Mouse (Mus musculus) MEL (cell line): ENCODE measurements around the gene Abhd18. TPM values are rescaled to one million over a fixed set of nuclear protein-coding genes. Genes with fewer than 3 reads are reported as not detected.
"Not testable (repeated sequence)": the region's sequence is repeated elsewhere in the genome, so short reads cannot be mapped to it uniquely, and the experiment has no call there.

Experiments
- DNase-seq: peaks from one replicate; pipeline ENCODE4 v3.0.0; 2011; ENCODE audit warnings: low read depth, low spot score
- H3K27ac ChIP-seq: 2 replicates; pipeline ENCODE4 v1.5.1; 2012; ENCODE audit warnings: low read depth, mild to moderate bottlenecking, control low read depth, low read length, moderate library complexity; ENCODE audit not compliant: control insufficient read depth
- H3K27me3 ChIP-seq, 2 experiments: fragments of 150-350 bp in 1 of 2; sonication (generic) in 1 of 2; 2 replicates each; pipeline ENCODE4 v1.6.1; 2012; ENCODE audit warnings: low read length in 2 of 2, mild to moderate bottlenecking in 2 of 2, improper control_type of control experiment in 1 of 2, moderate library complexity in 1 of 2; ENCODE audit not compliant: insufficient read depth in 2 of 2, control insufficient read depth in 1 of 2
- H3K36me3 ChIP-seq, 2 experiments: 2 replicates each; pipeline ENCODE4 v1.6.1; 2012 to 2014; ENCODE audit warnings: low read length in 2 of 2, improper control_type of control experiment in 1 of 2, inconsistent platforms in 1 of 2, mild to moderate bottlenecking in 1 of 2; ENCODE audit not compliant: insufficient read depth in 2 of 2, control insufficient read depth in 1 of 2
- H3K4me1 ChIP-seq, 2 experiments: fragments of 150-350 bp in 1 of 2; sonication (generic) in 1 of 2; 2 replicates each; pipeline ENCODE4 v1.6.1; 2012; ENCODE audit warnings: low read length in 2 of 2, improper control_type of control experiment in 1 of 2, mild to moderate bottlenecking in 1 of 2; ENCODE audit not compliant: insufficient read depth in 2 of 2, control insufficient read depth in 1 of 2
- H3K4me3 ChIP-seq, 2 experiments: fragments of 150-350 bp in 1 of 2; sonication (generic) in 1 of 2; 2 replicates each; pipeline ENCODE4 v1.5.1; 2012; ENCODE audit warnings: low read depth in 2 of 2, low read length in 2 of 2, mild to moderate bottlenecking in 2 of 2, moderate library complexity in 2 of 2, control low read depth in 1 of 2, improper control_type of control experiment in 1 of 2; ENCODE audit not compliant: control insufficient read depth in 1 of 2, insufficient read depth in 1 of 2
- H3K79me2 ChIP-seq: 2 replicates; pipeline ENCODE4 v1.6.1; 2012; ENCODE audit warnings: mild to moderate bottlenecking, low read length, moderate library complexity; ENCODE audit not compliant: control insufficient read depth, poor library complexity, insufficient read depth
- H3K9ac ChIP-seq: 2 replicates; pipeline ENCODE4 v1.6.1; 2012; ENCODE audit warnings: low read depth, mild to moderate bottlenecking, control low read depth, low read length, moderate library complexity; ENCODE audit not compliant: control insufficient read depth, poor library complexity, severe bottlenecking
- H3K9me3 ChIP-seq: fragments of 150-350 bp; sonication (generic); replicated peaks from 2 replicates; pipeline ENCODE4 v1.6.1; 2012; ENCODE audit warnings: mild to moderate bottlenecking, low read length, improper control_type of control experiment, moderate library complexity; ENCODE audit not compliant: insufficient read depth
- CHD2 ChIP-seq: IDR thresholded peaks from 2 replicates; pipeline ENCODE4 v1.6.1; 2011; ENCODE audit warnings: low read length, improper control_type of control experiment
- CTCF ChIP-seq, 3 experiments: IDR thresholded peaks in 2 of 3; conservative IDR thresholded peaks in 1 of 3; 2 replicates each; pipeline ENCODE4 v1.5.1; 2011 to 2012; ENCODE audit warnings: low read length in 3 of 3, low read depth in 2 of 3, mild to moderate bottlenecking in 2 of 3, improper control_type of control experiment in 1 of 3, inconsistent platforms in 1 of 3, mixed read lengths in 1 of 3, moderate library complexity in 1 of 3; ENCODE audit not compliant: control insufficient read depth in 1 of 3, insufficient read depth in 1 of 3, poor library complexity in 1 of 3, severe bottlenecking in 1 of 3
- ELF1 ChIP-seq: IDR thresholded peaks from 2 replicates; pipeline ENCODE4 v1.6.1; 2014; ENCODE audit warnings: low read depth, mild to moderate bottlenecking, inconsistent platforms, low read length, improper control_type of control experiment, moderate library complexity
- ETS1 ChIP-seq: IDR thresholded peaks from 2 replicates; pipeline ENCODE4 v1.6.1; 2012; ENCODE audit warnings: low read depth, mild to moderate bottlenecking, inconsistent platforms, low read length, improper control_type of control experiment, moderate library complexity
- GATA1 ChIP-seq: IDR thresholded peaks from 2 replicates; pipeline ENCODE4 v1.6.1; 2011; ENCODE audit warnings: low read depth, low read length, improper control_type of control experiment
- HCFC1 ChIP-seq: IDR thresholded peaks from 2 replicates; pipeline ENCODE4 v1.6.1; 2012; ENCODE audit warnings: low read depth, mild to moderate bottlenecking, inconsistent platforms, low read length, improper control_type of control experiment, moderate library complexity
- KAT2A ChIP-seq: conservative IDR thresholded peaks from 2 replicates; pipeline ENCODE4 v1.6.1; 2012; ENCODE audit warnings: low read depth, low read length, improper control_type of control experiment, inconsistent platforms
- MAX ChIP-seq: IDR thresholded peaks from 2 replicates; pipeline ENCODE4 v1.6.1; 2011; ENCODE audit warnings: low read length, improper control_type of control experiment
- MXI1 ChIP-seq: IDR thresholded peaks from 2 replicates; pipeline ENCODE4 v1.6.1; 2011; ENCODE audit warnings: mild to moderate bottlenecking, low read depth, low read length, improper control_type of control experiment
- MYC ChIP-seq: IDR thresholded peaks from 2 replicates; pipeline ENCODE4 v1.6.1; 2011; ENCODE audit warnings: low read depth, mild to moderate bottlenecking, low read length, improper control_type of control experiment, moderate library complexity
- NELFE ChIP-seq: IDR thresholded peaks from 2 replicates; pipeline ENCODE4 v1.6.1; 2011; ENCODE audit warnings: low read depth, low read length, improper control_type of control experiment
- NRF1 ChIP-seq: IDR thresholded peaks from 2 replicates; pipeline ENCODE4 v1.6.1; 2014; ENCODE audit warnings: low read depth, mild to moderate bottlenecking, inconsistent platforms, low read length, improper control_type of control experiment, moderate library complexity; ENCODE audit not compliant: poor library complexity, insufficient read depth, severe bottlenecking
- POLR2A ChIP-seq, 2 experiments: IDR thresholded peaks; 2 replicates each; pipeline ENCODE4 v1.6.1; 2011 to 2012; ENCODE audit warnings: low read length in 2 of 2, mild to moderate bottlenecking in 2 of 2, control low read depth in 1 of 2, improper control_type of control experiment in 1 of 2, low read depth in 1 of 2, moderate library complexity in 1 of 2; ENCODE audit not compliant: control insufficient read depth in 1 of 2, insufficient read depth in 1 of 2, poor library complexity in 1 of 2
- POLR2AphosphoS2 ChIP-seq: IDR thresholded peaks from 2 replicates; pipeline ENCODE4 v1.6.1; 2011; ENCODE audit warnings: low read length, improper control_type of control experiment
- SIN3A ChIP-seq: IDR thresholded peaks from 2 replicates; pipeline ENCODE4 v1.6.1; 2012; ENCODE audit warnings: low read length, improper control_type of control experiment, inconsistent platforms
- TBP ChIP-seq: IDR thresholded peaks from 2 replicates; pipeline ENCODE4 v1.8.0; 2011; ENCODE audit warnings: low read depth, low read length, improper control_type of control experiment
- TCF12 ChIP-seq: IDR thresholded peaks from 2 replicates; pipeline ENCODE4 v1.6.1; 2014; ENCODE audit warnings: low read depth, mild to moderate bottlenecking, inconsistent platforms, low read length, improper control_type of control experiment, moderate library complexity
- USF1 ChIP-seq: IDR thresholded peaks from 2 replicates; pipeline ENCODE4 v1.6.1; 2014; ENCODE audit warnings: low read depth, mild to moderate bottlenecking, inconsistent platforms, low read length, improper control_type of control experiment, moderate library complexity
- polyA plus RNA-seq, 2 experiments: library from polyadenylated mRNA; stranded (reverse) in 1 of 2; unstranded in 1 of 2; fragments of >175 nt in 1 of 2; fragments of >200 nt in 1 of 2; gene quantifications; 2 replicates each; pipeline versions ENCODE4 v1.2.1 to v1.2.4; 2012; ENCODE audit warnings: low replicate concordance in 2 of 2, low read depth in 1 of 2; ENCODE audit not compliant: insufficient read length in 2 of 2, insufficient read depth in 1 of 2, missing spikeins in 1 of 2
- total RNA-seq: library from RNA; depleted of rRNA; stranded (reverse); fragments of 300-350 nt; gene quantifications from 2 replicates; pipeline ENCODE4 v1.2.3, GENCODE M21; 2012

The Abhd18 gene
- total and polyA plus RNA-seq, 3 experiments, result 1.3 to 3.6 TPM; not detected in 1

DNA sequence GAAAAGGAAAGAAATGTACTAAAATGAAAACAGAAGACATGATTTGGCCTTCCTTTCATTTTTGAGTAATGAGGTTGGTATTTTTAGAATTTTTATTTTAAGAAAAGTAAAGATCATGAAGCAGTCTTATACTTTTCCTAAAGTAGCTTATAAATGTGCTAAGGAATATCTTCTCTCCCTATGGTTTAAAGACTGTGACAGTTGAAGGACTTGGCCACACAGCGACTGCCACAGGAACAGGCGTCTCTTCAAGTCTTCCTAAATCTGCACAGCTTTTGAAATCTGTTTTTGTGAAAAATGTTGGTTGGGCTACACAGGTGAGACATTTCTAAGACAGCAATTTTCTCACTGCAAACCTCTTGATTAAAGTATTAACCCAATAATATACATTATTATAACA lies 33.5 kb upstream of the Abhd18 start (continued):
- no peak for TF ChIP-seq MYC
- TF ChIP-seq USF1, result no peak
- no peak for TF ChIP-seq KAT2A
- TF ChIP-seq GATA1, result no peak
- TF ChIP-seq, all 39 proteins: peak for 0

DNA sequence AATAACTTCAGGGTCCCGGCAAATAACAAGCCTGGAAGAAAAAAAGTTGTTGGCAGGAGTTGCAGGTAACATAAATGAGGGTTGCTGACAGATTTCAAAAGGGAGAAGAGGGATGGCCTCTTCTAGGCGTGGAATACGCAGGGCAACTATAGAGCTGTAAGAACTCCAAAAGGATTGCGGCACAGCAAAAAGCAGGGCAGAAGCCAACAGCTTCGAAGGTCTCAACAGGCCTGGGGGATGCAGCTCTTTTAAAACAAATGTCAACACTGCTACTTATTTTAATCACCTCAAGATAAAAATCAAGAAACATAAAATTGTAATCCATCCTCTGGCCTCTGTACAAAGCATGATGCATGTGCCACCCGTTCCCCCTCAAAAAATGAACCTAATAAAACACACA lies 1.2 kb upstream of the Abhd18 start:
- H3K4me3 ChIP-seq, result peak overlapping the region; percentile 25 to 78; a peak in 2 of 4 replicates
- not testable (repeated sequence) for H3K79me2 ChIP-seq, H3K27me3 ChIP-seq, H3K4me1 ChIP-seq, H3K27ac ChIP-seq, H3K9me3 ChIP-seq, H3K36me3 ChIP-seq
- DNase-seq, result peak; percentile 28
- H3K9ac ChIP-seq, result peak overlapping the region; percentile 86

GRCm38 (mm10) chr3:40846473-40846956 lies 255 bp upstream of the Abhd18 start, which contains the start of gene Mfsd8:
Mfsd8 (minus strand) TSS chr3:40846886.
- not testable (repeated sequence) for H3K79me2 ChIP-seq, H3K4me1 ChIP-seq, H3K27me3 ChIP-seq, H3K36me3 ChIP-seq, H3K9me3 ChIP-seq
- peak within 1 kb of the TSS; percentile 71 for H3K27ac ChIP-seq
- peak within 1 kb of the TSS; percentile 86 for H3K9ac ChIP-seq
- peak within 1 kb of the TSS; percentile 81 to 91 for H3K4me3 ChIP-seq
- peak; percentile 98 for DNase-seq
- TF ChIP-seq TCF12, result peak; percentile 11; the same call in 1 of the 2 replicates
- peak; percentile 93 for TF ChIP-seq CHD2
- TF ChIP-seq ELF1, result peak; percentile 84
- TF ChIP-seq MXI1, result peak; percentile 89
- 0 out of 2 replicates have a peak, but pooled peaks have one; percentile 9 for TF ChIP-seq MAX
- TF ChIP-seq ETS1, result 0 out of 2 replicates have a peak, but pooled peaks have one; percentile 17
- TF ChIP-seq TBP, result 0 out of 2 replicates have a peak, but pooled peaks have one; percentile 37
- TF ChIP-seq POLR2A (IDR thresholded peaks at IDR 0.05; ENCODE audit: control insufficient read depth in 1 of 2, insufficient read depth in 1 of 2, low read depth in 1 of 2, low read length in 2 of 2, poor library complexity in 1 of 2), result peak; percentile 54 to 68; a peak in 3 of 4 replicates
- TF ChIP-seq POLR2AphosphoS2, result 0 out of 2 replicates have a peak, but pooled peaks have one; percentile 23
- TF ChIP-seq SIN3A, result peak; percentile 57; the same call in 1 of the 2 replicates
- peak; percentile 78 for TF ChIP-seq NRF1
- TF ChIP-seq HCFC1, result peak; percentile 78
- peak; percentile 59 for TF ChIP-seq NELFE
- TF ChIP-seq CTCF (IDR thresholded peaks at IDR 0.05 in 2 of 3, conservative IDR thresholded peaks at IDR 0.05 in 1 of 3; ENCODE audit: control insufficient read depth in 1 of 3, insufficient read depth in 1 of 3, low read depth in 2 of 3, low read length in 3 of 3, poor library complexity in 1 of 3, severe bottlenecking in 1 of 3), result peak in 2 of 3 experiments; percentile 30 to 58; a peak in 4 of 6 replicates
